Mouse (Mus musculus): Measurements from ENCODE around the gene Mef2a. TPM values are rescaled to one million over a fixed set of nuclear protein-coding genes. Genes with fewer than 3 reads are reported as not detected.

Mef2a gene
- polyA plus RNA-seq, 1 experiment from 2014 or later = 38.4 TPM

DNA sequence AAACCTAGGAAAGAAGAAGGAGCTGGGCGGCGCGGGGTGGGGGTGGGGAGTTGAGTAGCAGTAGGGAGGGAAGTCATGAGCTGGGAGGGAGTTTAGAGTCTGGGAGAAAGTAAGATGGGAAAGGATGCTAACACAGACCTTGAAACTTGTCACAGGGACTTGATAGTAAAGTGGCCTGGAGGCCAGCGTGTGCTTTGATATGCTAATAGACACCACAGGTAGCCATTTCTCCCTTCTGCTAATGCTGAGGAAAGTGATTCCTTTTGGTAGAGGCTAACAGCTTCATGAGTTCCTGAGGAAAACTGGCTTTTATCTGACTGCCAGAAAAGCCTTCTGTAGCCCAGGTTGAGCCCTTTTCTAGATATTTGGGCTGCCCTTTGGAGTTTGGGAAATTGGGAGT is 188.9 kb downstream of the Mef2a start:
- Histone ChIP-seq H3K4me2 (no peak overlapping the region), H3K9ac (no peak overlapping the region), H3K4me3 (replicated peaks) (no peak overlapping the region), H3K36me3 (no peaks in the 10 kb centered on the region), H3K27me3 (replicated peaks) (no peaks in the 10 kb centered on the region), H3K4me1 (no peaks in the 10 kb centered on the region), H3K27ac (no peak overlapping the region), H3K9me3 (no peaks in the 10 kb centered on the region)
- 25% methylated on average over 4 of the region's 4 CpGs for WGBS
- ATAC-seq (ENCODE audit: insufficient read depth, low FRiP score, low read depth) = no peak

Other genes with a start within 250 kb of the Mef2a start
- gene Lysmd4, start 150.3 kb downstream of the Mef2a start, polyA plus RNA-seq (2015; fragmentation: Nextera tagmentation; extraction: Ambion mirVana) = 11.9 and 12.8 TPM in 2 replicates

All from stomach, embryonic 15.5 days (tissue).